Mouse (Mus musculus) heart, postnatal 10 days (tissue): ENCODE results near the gene Mrap2. TPM values are rescaled to one million over a fixed set of nuclear protein-coding genes. Genes with fewer than 3 reads are reported as not detected.

Source experiments
- DNase-seq, 2 experiments: peaks; one replicate each; pipeline ENCODE4 v3.0.0; 2021
- intact Hi-C: fragments of 180-260 bp; cut with DNase I; formaldehyde crosslinking; loops from one replicate; pipeline ENCODE4 v1.15.1; 2025
- total RNA-seq, 2 experiments: library from RNA; stranded (reverse); gene quantifications; 2 replicates each; pipeline ENCODE4 v1.2.3; 2021

The Mrap2 gene
- total RNA-seq, 2 experiments from 2014 or later: 0.57 to 4.3 TPM

DNA sequence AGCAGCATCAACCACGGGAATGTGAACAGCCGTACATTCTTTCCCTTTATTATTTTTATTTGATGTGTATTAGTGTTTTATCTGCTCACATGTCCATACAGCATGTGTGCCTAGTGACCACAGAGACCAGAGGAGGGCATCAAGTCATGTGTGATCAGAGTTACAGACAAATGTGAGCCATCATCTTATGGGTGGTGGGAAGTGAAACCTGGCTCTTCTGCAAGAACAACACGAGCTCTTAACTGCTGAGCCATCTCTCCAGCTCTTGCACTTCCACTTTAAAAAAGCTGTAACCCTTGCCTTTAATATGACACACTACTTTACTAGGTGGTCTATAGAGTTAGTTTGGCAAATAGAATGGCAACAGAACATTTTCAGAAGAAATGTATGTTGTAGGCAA is 27.4 kb downstream of the Mrap2 start:
- DNase-seq: no peak
- intact Hi-C loops: no loop called here

- DNase-seq: no peak
- intact Hi-C loops: no loop called here
These were observed 34.4 kb downstream of the Mrap2 start for GRCm38 (mm10) chr9:87178534-87178933.

DNA sequence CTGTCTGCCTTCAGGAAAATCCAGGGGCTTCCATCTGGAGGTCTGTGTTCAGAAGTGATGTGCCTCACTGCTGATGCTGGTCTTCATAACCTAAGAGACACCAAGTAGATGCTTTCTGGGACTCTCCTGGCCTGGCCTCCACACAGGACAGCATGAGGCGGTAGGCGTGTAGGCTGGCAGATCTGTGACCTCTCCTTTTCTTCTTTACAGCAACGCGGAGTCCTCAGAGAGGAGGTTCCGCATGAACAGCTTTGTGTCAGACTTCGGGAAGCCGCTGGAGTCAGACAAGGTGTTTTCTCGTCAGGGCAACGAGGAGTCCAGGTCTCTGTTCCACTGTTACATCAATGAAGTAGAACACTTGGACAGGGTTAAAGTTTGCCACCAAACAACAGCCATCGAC is 38.1 kb downstream of the Mrap2 start:
- intact Hi-C loops: no loop called here
- no peak for DNase-seq

GRCm38 (mm10) chr9:87187336-87187735 is 43.2 kb downstream of the Mrap2 start:
- no peak for DNase-seq
- intact Hi-C loops: no loop called here

DNA sequence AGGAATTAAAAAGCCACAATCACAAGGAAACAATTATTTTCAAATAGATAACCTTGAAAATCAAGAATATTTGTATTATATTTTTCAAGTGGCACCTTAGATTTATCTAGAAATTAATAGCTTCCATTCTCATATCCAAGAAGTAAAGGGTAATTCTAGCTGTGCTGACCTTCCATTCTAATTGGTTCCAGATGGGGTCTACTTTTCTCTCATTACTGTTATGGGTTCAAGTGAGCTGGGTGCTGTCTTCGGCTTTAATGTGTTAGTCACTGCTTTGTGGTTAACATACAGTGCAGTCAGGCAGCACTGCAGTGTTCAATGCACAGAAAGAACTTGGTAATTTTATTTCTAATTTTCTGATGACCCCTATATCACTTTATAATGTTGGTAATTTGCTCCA is 49.6 kb downstream of the Mrap2 start:
- DNase-seq: no peak

DNA sequence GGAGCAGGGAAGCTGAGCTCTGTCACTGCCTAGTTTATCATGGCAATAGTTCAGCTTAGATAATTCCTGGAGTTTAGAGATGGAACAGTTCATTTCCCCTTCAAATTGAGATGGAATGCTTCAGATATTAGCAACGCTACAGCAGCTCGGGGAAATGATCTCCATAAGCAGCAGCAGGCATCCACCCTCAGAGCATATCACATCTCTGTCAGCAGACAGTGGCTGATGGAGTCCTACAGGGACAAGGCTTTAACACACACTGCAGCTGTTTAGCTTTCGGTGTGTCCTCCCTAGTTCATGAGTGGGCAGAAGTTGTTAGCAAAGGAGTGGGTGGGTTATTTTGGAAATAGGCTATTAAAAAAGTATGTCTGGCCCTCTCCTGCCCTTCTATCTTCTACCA is 53.2 kb downstream of the Mrap2 start:
- no peak for DNase-seq
- intact Hi-C loops: no loop called here

More for the DNA sequence above, 49.6 kb downstream of the Mrap2 start:
- intact Hi-C loops: no loop called here

DNA sequence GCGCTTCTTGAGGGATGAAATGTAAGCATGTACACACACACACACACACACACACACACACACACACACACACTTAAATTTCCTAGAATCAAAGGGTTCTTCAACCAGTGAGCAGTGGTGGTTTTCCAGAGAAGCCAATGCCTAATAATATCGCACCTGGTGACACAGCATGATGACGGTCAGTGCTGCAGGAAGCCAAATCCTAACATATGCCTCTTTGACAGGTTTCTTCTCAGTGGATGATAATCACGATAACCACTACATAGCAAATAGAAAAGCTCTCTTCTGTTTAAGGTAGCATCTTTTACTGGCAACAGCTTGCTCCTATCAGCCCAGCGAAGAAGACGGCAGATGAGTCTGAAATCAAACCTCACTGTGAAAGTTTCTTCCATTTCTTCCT is 53.9 kb downstream of the Mrap2 start:
- intact Hi-C loops: no loop called here
- DNase-seq: no peak

DNA sequence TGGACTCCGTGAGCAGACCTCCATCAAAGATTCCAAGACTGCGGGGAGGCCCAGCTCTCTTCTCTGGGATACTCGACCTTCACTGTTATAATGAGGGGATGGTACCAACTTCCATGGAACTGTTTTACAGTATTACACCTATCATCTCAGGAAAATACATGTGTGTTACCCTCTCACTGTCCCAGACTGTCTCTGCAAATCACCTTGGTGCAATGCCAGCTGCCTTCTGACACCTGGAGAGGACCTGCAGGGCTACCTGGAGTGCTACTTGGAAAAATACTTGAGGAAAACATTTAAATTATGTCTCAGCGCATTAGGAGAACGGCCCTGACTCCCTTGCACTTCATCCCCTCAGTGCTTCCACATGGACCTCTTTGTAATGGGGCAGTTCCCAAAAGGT is 56.3 kb downstream of the Mrap2 start:
- DNase-seq: no peak
- intact Hi-C loops: no loop called here

DNA sequence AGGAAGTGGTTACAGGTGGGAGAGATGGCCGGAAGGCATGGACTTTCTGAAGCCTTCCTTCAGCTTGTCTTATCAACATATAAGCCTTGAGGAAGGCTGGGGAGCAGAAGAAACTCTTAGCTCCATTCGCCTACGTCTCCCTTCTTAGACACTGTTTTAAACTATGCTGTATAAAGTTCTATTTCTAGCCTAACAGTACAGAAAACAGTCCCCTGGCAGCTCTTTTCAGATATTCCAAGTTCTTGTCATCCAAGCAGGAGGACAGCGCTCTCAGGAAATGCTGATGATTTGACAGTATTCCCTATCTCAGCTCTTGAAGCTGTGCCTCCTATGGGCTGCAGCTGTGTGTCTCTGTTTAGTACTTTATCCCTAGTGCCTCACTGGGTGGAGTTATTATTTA is 56.8 kb downstream of the Mrap2 start:
- intact Hi-C loops: no loop called here
- DNase-seq: no peak

DNA sequence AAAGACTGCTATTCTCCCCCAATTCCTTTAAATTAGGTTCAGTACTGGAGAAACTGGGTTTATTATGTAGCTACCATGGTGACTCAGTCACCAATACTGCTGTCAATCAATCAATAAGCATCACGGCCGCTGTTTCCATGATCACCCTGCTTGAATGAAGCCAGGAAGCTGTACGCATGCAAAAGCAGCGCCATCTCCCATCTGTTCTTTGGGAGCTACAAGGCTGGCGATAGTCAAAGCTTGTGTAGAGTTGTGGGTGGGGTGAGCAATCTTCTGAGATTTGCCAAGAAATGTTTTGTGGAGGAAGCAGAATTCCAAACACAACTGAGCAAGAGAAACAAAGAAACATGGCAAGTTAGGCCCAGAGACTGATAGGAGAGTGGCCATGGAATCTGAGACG is 58.3 kb downstream of the Mrap2 start:
- intact Hi-C loops: no loop called here
- no peak for DNase-seq

GRCm38 (mm10) chr9:87210830-87211339 is 66.8 kb downstream of the Mrap2 start:
- no peak for DNase-seq
- intact Hi-C loops: no loop called here

- DNase-seq: no peak
- intact Hi-C loops: no loop called here
These were observed 69.1 kb downstream of the Mrap2 start for GRCm38 (mm10) chr9:87213204-87213603.

Other genes starting within 250 kb of the Mrap2 start
- gene Ripply2, start 128.8 kb upstream of the Mrap2 start, total RNA-seq: not detected
- gene Cyb5r4, start 122.3 kb upstream of the Mrap2 start, total RNA-seq: 10 to 100 TPM; 27.2 to 29.3 TPM
- gene Cep162, start 111.2 kb downstream of the Mrap2 start, total RNA-seq: 1 to 10 TPM; 4.1 to 5.7 TPM